Mouse (Mus musculus) 3134 (cell line): ENCODE measurements around the gene Cryge.
A peak's percentile ranks its signal among the peaks of the same experiment; 100 is the strongest.

Experiments used
- DNase-seq: peaks from one replicate; pipeline ENCODE4 v3.0.0-alpha.2; 2011; ENCODE audit warnings: low spot score; ENCODE audit not compliant: insufficient read length; ENCODE audit errors: extremely low read depth

The Cryge gene

GRCm38 (mm10) chr1:65028206-65028605 lies 22.7 kb downstream of the Cryge start:
- no peak for DNase-seq

DNA sequence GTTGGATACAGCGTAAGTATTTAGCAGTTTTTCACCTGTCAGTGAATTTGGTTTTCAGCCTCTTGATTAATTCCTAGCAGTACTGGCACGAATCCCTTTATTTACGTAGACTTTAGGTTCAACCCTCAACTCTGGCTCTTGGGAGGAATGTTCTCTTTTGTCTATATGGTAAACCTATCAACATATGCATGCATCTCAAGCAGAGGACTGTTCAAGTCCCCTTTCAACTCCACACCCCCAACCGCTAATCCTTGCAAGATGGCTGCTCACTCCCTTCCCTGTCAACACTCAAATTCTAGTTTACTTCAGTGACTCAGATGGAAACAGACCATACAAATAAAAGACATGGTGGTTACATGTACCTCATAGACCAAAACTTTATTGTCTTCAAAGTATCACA lies 38.2 kb downstream of the Cryge start:
- no peak for DNase-seq

- peak; percentile 27 for DNase-seq
Measured at GRCm38 (mm10) chr1:65010153-65010552, 40.8 kb downstream of the Cryge start.

DNA sequence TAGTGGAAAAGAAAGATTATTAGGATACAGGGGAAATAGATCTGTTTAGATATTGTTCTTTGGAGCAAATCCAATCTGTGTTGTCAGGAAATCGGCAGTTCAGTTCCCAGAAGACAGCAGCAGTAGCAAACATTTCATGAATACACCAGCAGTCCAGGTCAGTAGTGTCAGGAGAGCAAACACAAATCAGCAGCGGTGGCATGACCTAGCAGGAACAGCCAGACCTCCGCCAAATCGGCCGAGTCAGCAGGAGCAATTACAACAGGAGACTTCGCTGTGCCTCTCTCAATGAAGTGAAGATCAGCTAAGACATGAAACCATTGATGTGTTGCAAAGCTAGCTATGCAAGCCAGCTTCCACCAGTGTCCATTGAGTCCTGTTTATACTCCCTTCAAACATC lies 45.4 kb downstream of the Cryge start:
- no peak for DNase-seq

- DNase-seq: no peak
Measured at GRCm38 (mm10) chr1:65004526-65004925, 46.4 kb downstream of the Cryge start.
